Mouse (Mus musculus) lung, postnatal 25 days (tissue): Measurements from ENCODE around the gene Slc35e3.
"Not testable (repeated sequence)": the region's sequence is repeated elsewhere in the genome, so short reads cannot be mapped to it uniquely, and the experiment has no call there.

ENCODE experiments used
- DNase-seq: peaks from one replicate; pipeline ENCODE4 v3.0.0; 2022; ENCODE audit warnings: low spot score

The Slc35e3 gene

GRCm38 (mm10) chr10:117749787-117750343 is 3.7 kb upstream of the Slc35e3 start:
- DNase-seq, result no peak

- no peak for DNase-seq
Observed at GRCm38 (mm10) chr10:117749050-117749686, 3.0 kb upstream of the Slc35e3 start.

GRCm38 (mm10) chr10:117748276-117749049 is 2.3 kb upstream of the Slc35e3 start:
- no peak for DNase-seq

- no peak for DNase-seq
Observed at GRCm38 (mm10) chr10:117747711-117748110, 1.5 kb upstream of the Slc35e3 start.

GRCm38 (mm10) chr10:117745570-117746296 is 432 bp downstream of the Slc35e3 start:
- DNase-seq, result not testable (repeated sequence)

GRCm38 (mm10) chr10:117743917-117744316 is 2.2 kb downstream of the Slc35e3 start:
- no peak for DNase-seq

GRCm38 (mm10) chr10:117743182-117743581 is 3.0 kb downstream of the Slc35e3 start:
- no peak for DNase-seq

GRCm38 (mm10) chr10:117742618-117743017 is 3.5 kb downstream of the Slc35e3 start:
- no peak for DNase-seq

- DNase-seq, result no peak
Observed at GRCm38 (mm10) chr10:117741698-117742475, 4.3 kb downstream of the Slc35e3 start.

GRCm38 (mm10) chr10:117740921-117741320 is 5.2 kb downstream of the Slc35e3 start:
- DNase-seq, result no peak

GRCm38 (mm10) chr10:117740171-117740570 is 6.0 kb downstream of the Slc35e3 start:
- DNase-seq, result no peak

GRCm38 (mm10) chr10:117739648-117739948 is 6.6 kb downstream of the Slc35e3 start:
- no peak for DNase-seq

GRCm38 (mm10) chr10:117738928-117739647 is 7.1 kb downstream of the Slc35e3 start:
- DNase-seq, result no peak

GRCm38 (mm10) chr10:117738140-117738921 is 7.8 kb downstream of the Slc35e3 start:
- DNase-seq, result no peak

GRCm38 (mm10) chr10:117737498-117737897 is 8.7 kb downstream of the Slc35e3 start:
- not testable (repeated sequence) for DNase-seq

GRCm38 (mm10) chr10:117737075-117737474 is 9.1 kb downstream of the Slc35e3 start:
- DNase-seq, result no peak

- no peak for DNase-seq
Observed at GRCm38 (mm10) chr10:117736573-117736972, 9.6 kb downstream of the Slc35e3 start.

GRCm38 (mm10) chr10:117735396-117735795 is 10.8 kb downstream of the Slc35e3 start:
- DNase-seq, result not testable (repeated sequence)

GRCm38 (mm10) chr10:117734104-117734852 is 11.9 kb downstream of the Slc35e3 start:
- not testable (repeated sequence) for DNase-seq

GRCm38 (mm10) chr10:117733626-117734025 is 12.5 kb downstream of the Slc35e3 start:
- DNase-seq, result not testable (repeated sequence)
